Mouse (Mus musculus) hindbrain, embryonic 10.5 days (tissue): Measurements from ENCODE around the gene Arid5b. TPM values are rescaled to one million over a fixed set of nuclear protein-coding genes. Genes with fewer than 3 reads are reported as not detected.

Experiments used
- DNase-seq: peaks from one replicate; pipeline ENCODE4 v3.0.0-alpha.2; 2017; ENCODE audit warnings: low spot score
- H3K27ac ChIP-seq: fragments of 300-500 bp; sonication (generic); 2 replicates; pipeline ENCODE4 v1.5.1; 2016; ENCODE audit warnings: mild to moderate bottlenecking, moderate library complexity
- H3K27me3 ChIP-seq: fragments of 300-500 bp; sonication (generic); 2 replicates; pipeline ENCODE4 v1.6.1; 2016; ENCODE audit warnings: mild to moderate bottlenecking; ENCODE audit not compliant: poor library complexity, insufficient read depth, severe bottlenecking
- H3K36me3 ChIP-seq: fragments of 300-500 bp; sonication (generic); 2 replicates; pipeline ENCODE4 v1.6.1; 2016; ENCODE audit warnings: mild to moderate bottlenecking, moderate library complexity
- H3K4me1 ChIP-seq: fragments of 300-500 bp; sonication (generic); replicated peaks from 2 replicates; pipeline ENCODE4 v1.6.1; 2016; ENCODE audit warnings: mild to moderate bottlenecking
- H3K4me3 ChIP-seq: fragments of 300-500 bp; sonication (generic); 2 replicates; pipeline ENCODE4 v1.5.1; 2016; ENCODE audit warnings: mild to moderate bottlenecking, moderate library complexity
- H3K9me3 ChIP-seq: fragments of 300-500 bp; sonication (generic); 2 replicates; pipeline ENCODE4 v1.6.1; 2016; ENCODE audit warnings: mild to moderate bottlenecking, moderate library complexity
- WGBS: fragments of 180-500 bp; shearing (Covaris S2); methylation state at CpG from one replicate; pipeline ENCODE4 v1.1.7; 2016; 5-methylcytosine and 5-hydroxymethylcytosine counted together
- polyA plus RNA-seq: library from polyadenylated mRNA; unstranded; fragments of >200 nt; fragmentation: Nextera tagmentation; extraction: Ambion mirVana; gene quantifications from 2 replicates; pipeline ENCODE4 v1.2.1, GENCODE M21; 2016

Gene Arid5b
- polyA plus RNA-seq, 1 experiment from 2014 or later = 14.2 TPM

DNA sequence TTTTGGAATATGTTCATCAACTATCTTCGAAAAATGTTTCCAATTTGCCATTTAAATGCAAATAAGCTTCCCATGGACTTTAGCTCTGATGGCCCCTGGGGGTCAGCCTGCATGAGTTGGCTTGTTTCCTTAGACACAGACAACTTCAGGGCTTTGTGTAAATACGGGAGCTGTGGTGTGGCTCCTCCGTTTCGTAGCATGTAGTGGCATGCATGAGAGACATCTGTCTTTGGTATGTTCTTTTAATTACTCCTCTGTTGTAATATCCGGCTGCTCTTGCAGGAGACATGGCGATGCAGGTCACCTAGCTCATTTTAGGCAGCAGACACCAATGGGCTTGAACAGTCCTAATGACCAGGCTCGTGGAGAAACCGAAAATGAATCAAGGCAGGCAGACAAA lies 121.0 kb downstream of the Arid5b start:
- H3K9me3 ChIP-seq = no peaks in the 10 kb centered on the region
- peaks cover 24% of the 10 kb centered on the region for H3K4me1 ChIP-seq
- no peaks in the 10 kb centered on the region for H3K36me3 ChIP-seq
- 68% methylated on average over 8 of the region's 8 CpGs for WGBS
- H3K27ac ChIP-seq = no peak overlapping the region
- DNase-seq = no peak
- H3K4me3 ChIP-seq = no peak overlapping the region
- H3K27me3 ChIP-seq = no peaks in the 10 kb centered on the region

GRCm38 (mm10) chr10:68156646-68157245 lies 121.8 kb downstream of the Arid5b start:
- H3K9me3 ChIP-seq = peaks cover 4% of the 10 kb centered on the region; the same call in 1 of the 2 replicates
- no peak for DNase-seq
- no peak overlapping the region for H3K4me3 ChIP-seq
- H3K36me3 ChIP-seq = no peaks in the 10 kb centered on the region
- H3K27me3 ChIP-seq = no peaks in the 10 kb centered on the region
- 73% methylated on average over 10 of the region's 10 CpGs for WGBS
- H3K27ac ChIP-seq = no peak overlapping the region
- H3K4me1 ChIP-seq = peaks cover 24% of the 10 kb centered on the region

- 88% methylated on average over 6 of the region's 6 CpGs for WGBS
- Histone ChIP-seq H3K4me1 (peaks cover 24% of the 10 kb centered on the region), H3K27ac (no peak overlapping the region), H3K4me3 (no peak overlapping the region), H3K9me3 (peaks cover 7% of the 10 kb centered on the region; the same call in 1 of the 2 replicates), H3K36me3 (no peaks in the 10 kb centered on the region), H3K27me3 (no peaks in the 10 kb centered on the region)
- no peak for DNase-seq
These were observed 122.4 kb downstream of the Arid5b start for GRCm38 (mm10) chr10:68156159-68156558.

GRCm38 (mm10) chr10:68155431-68156119 lies 123.0 kb downstream of the Arid5b start:
- H3K4me1 ChIP-seq = peaks cover 24% of the 10 kb centered on the region
- H3K27me3 ChIP-seq = no peaks in the 10 kb centered on the region
- WGBS = 94% methylated on average over 6 of the region's 6 CpGs
- no peak overlapping the region for H3K27ac ChIP-seq
- no peak overlapping the region for H3K4me3 ChIP-seq
- peaks cover 7% of the 10 kb centered on the region; the same call in 1 of the 2 replicates for H3K9me3 ChIP-seq
- DNase-seq = no peak
- H3K36me3 ChIP-seq = no peaks in the 10 kb centered on the region

DNA sequence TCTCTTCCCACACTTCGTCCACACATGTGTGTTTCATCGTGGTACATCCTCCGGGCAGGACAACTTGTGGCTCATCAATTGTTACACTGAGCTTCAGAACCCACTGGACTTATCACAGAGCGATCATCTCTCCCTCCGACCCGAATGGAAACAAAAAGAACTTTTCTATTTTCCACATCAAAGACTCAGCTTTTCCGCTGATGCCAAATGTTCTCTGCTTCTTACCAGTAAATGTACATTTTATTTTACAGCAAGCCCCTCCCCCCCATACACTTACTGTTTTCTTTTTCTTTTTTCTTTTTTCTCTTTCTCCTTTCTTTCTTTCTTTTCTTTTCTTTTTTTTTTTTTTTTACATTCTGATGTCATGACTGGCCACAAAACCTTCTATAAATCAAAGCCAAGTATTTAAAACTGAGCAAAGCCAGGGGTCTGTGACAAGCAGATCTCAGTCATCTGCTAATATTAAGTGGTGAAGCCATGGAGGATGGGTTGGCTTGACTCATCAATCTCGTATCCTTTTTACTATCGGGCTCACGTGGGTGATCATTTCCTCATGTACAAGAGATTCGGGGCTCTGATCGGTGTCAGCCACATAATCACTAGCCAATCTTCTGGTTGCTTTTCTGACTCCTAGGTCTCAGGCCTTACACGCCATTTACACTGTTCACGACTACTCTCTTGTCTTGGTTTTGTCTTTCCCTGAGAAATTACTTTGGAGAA lies 124.3 kb downstream of the Arid5b start:
- H3K27ac ChIP-seq = peak overlapping the region; percentile 56; the same call in 1 of the 2 replicates
- no peaks in the 10 kb centered on the region for H3K27me3 ChIP-seq
- 89% methylated on average over 14 of the region's 14 CpGs for WGBS
- peaks cover 7% of the 10 kb centered on the region; the same call in 1 of the 2 replicates for H3K9me3 ChIP-seq
- H3K4me3 ChIP-seq = no peak overlapping the region
- H3K4me1 ChIP-seq = peaks cover 24% of the 10 kb centered on the region
- H3K36me3 ChIP-seq = no peaks in the 10 kb centered on the region
- DNase-seq = no peak

GRCm38 (mm10) chr10:68153344-68154045 lies 125.0 kb downstream of the Arid5b start:
- Histone ChIP-seq H3K27me3 (no peaks in the 10 kb centered on the region), H3K36me3 (no peaks in the 10 kb centered on the region), H3K4me1 (peaks cover 24% of the 10 kb centered on the region), H3K4me3 (no peak overlapping the region), H3K27ac (peak overlapping the region; percentile 56; the same call in 1 of the 2 replicates), H3K9me3 (peaks cover 7% of the 10 kb centered on the region; the same call in 1 of the 2 replicates)
- DNase-seq = no peak
- WGBS = 43% methylated on average over 11 of the region's 11 CpGs

- Histone ChIP-seq H3K27me3 (no peaks in the 10 kb centered on the region), H3K27ac (0 out of 2 replicates have a peak overlapping the region, but pooled peaks have one; percentile 16), H3K4me3 (no peak overlapping the region), H3K4me1 (peaks cover 17% of the 10 kb centered on the region), H3K9me3 (peaks cover 7% of the 10 kb centered on the region; the same call in 1 of the 2 replicates), H3K36me3 (no peaks in the 10 kb centered on the region)
- 80% methylated on average over 6 of the region's 6 CpGs for WGBS
- DNase-seq = no peak
These were observed 130.0 kb downstream of the Arid5b start for GRCm38 (mm10) chr10:68148495-68148894.

GRCm38 (mm10) chr10:68147730-68148129 lies 130.8 kb downstream of the Arid5b start:
- H3K27me3 ChIP-seq = no peaks in the 10 kb centered on the region
- H3K36me3 ChIP-seq = no peaks in the 10 kb centered on the region
- 46% methylated on average over 6 of the region's 6 CpGs for WGBS
- H3K4me1 ChIP-seq = peaks cover 13% of the 10 kb centered on the region
- H3K4me3 ChIP-seq = no peak overlapping the region
- no peak overlapping the region for H3K27ac ChIP-seq
- no peak for DNase-seq
- H3K9me3 ChIP-seq = peaks cover 7% of the 10 kb centered on the region; the same call in 1 of the 2 replicates

DNA sequence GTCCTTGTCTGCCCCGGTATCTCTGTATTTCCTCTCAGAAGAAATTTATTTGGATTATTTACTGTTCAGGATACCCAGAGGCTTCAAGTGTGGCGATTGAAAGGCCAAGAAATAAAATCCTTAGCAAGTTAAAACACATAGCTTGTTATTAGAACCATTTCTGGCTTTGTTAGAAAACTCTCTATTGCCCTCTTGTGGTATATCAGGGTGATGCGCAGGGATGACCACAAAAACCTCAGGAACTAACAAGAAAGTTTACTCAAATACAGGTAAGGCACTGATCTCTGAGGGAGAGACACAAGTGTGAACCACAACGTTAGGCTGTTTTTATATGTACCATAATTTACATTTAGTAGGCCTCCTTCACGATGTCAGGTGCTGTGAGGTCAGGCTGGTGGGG lies 131.7 kb downstream of the Arid5b start:
- H3K27me3 ChIP-seq = no peaks in the 10 kb centered on the region
- DNase-seq = peak; percentile 44
- peaks cover 4% of the 10 kb centered on the region; the same call in 1 of the 2 replicates for H3K9me3 ChIP-seq
- H3K27ac ChIP-seq = no peak overlapping the region
- H3K4me3 ChIP-seq = no peak overlapping the region
- peaks cover 19% of the 10 kb centered on the region; the same call in 1 of the 2 replicates for H3K4me1 ChIP-seq
- no peaks in the 10 kb centered on the region for H3K36me3 ChIP-seq
- WGBS = 10% methylated on average over 5 of the region's 5 CpGs

- no peaks in the 10 kb centered on the region for H3K27me3 ChIP-seq
- H3K36me3 ChIP-seq = no peaks in the 10 kb centered on the region
- no peak for DNase-seq
- peaks cover 21% of the 10 kb centered on the region for H3K4me1 ChIP-seq
- H3K9me3 ChIP-seq = no peaks in the 10 kb centered on the region
- WGBS = 85% methylated on average over 18 of the region's 18 CpGs
- no peak overlapping the region for H3K27ac ChIP-seq
- no peak overlapping the region for H3K4me3 ChIP-seq
These were observed 133.1 kb downstream of the Arid5b start for GRCm38 (mm10) chr10:68145286-68145950.

DNA sequence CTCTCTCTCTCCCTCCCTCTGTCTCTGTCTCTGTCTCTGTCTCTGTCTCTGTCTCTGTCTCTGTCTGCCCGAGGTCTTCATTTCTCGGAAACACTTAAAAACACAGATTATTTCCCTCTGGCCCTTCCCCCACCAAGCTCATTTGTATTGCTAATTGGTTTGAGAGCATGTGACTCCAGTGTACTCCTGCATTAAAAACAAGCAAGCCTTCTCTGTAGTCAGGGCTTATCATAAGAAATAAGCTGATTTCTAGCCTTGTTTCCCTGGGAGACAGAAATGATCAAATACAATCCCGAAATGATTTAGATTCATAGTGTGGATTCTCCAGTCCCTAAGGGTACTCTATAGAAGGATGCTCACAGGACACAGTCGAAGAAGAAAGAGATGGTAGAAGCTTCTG lies 136.0 kb downstream of the Arid5b start:
- H3K27ac ChIP-seq = peak overlapping the region; percentile 53; the same call in 1 of the 2 replicates
- WGBS = 82% methylated on average over 4 of the region's 4 CpGs
- H3K4me1 ChIP-seq = peaks cover 28% of the 10 kb centered on the region
- H3K27me3 ChIP-seq = no peaks in the 10 kb centered on the region
- H3K36me3 ChIP-seq = no peaks in the 10 kb centered on the region
- H3K9me3 ChIP-seq = 0 out of 2 replicates have a peak, but pooled peaks cover 5% of the 10 kb centered on the region
- DNase-seq = no peak
- H3K4me3 ChIP-seq = no peak overlapping the region

- Histone ChIP-seq H3K27ac (no peak overlapping the region), H3K27me3 (no peaks in the 10 kb centered on the region), H3K9me3 (0 out of 2 replicates have a peak, but pooled peaks cover 5% of the 10 kb centered on the region), H3K4me1 (peaks cover 35% of the 10 kb centered on the region), H3K36me3 (no peaks in the 10 kb centered on the region), H3K4me3 (no peak overlapping the region)
- 90% methylated on average over 7 of the region's 7 CpGs for WGBS
- DNase-seq = no peak
These were observed 137.0 kb downstream of the Arid5b start for GRCm38 (mm10) chr10:68141567-68141966.
